Mouse (Mus musculus): ENCODE results near the gene Chst11. TPM values are rescaled to one million over a fixed set of nuclear protein-coding genes. Genes with fewer than 3 reads are reported as not detected.

Gene Chst11
- polyA plus RNA-seq, 1 experiment from 2014 or later, result 1.6 TPM

DNA sequence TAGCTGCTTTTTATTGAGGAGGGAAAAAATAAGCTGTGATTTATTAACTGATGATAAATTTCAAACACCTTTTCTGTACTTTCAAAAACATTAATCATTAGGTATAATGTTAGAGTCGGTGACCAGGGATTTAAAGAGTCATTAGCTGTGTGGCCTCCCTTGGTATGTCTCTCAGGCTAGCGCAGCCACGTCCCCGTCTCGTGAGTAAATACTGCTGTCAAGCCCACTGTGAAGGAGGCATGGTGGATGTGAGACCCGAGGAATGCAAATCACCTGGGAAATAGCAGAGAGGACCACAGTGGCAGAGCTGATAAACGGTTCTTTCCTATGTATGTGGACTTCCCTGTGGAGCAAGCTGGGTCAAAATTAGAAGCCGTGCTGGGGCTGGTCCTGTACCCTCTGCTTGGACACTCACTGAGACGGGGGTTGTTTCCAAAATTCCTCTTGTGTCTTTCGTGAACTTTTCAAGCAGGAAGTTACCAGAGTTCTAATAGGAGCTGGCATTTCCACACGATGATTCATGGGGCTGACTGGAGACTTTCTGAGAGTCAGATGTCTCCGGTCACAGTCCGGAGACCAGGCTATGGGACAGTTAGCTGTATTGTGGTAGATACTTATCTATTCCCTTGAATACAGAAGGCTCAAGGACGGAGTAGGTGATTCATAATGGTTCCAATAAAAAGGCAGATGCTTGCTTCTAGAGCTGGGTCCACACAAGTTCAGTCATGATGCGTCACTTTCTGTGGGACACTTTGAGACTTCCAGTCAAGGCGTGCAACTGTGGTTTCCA is 166.8 kb downstream of the Chst11 start:
- DNase-seq (ENCODE audit: low spot score, missing footprints), result no peak
- H3K9ac ChIP-seq (ENCODE audit: low read length), result no peak overlapping the region
- no peaks in the 10 kb centered on the region for H3K4me1 ChIP-seq (ENCODE audit: control insufficient read depth, insufficient read depth, low read length)
- WGBS, result 80% methylated on average over 16 of the region's 16 CpGs
- H3K36me3 ChIP-seq (ENCODE audit: control insufficient read depth, insufficient read depth, low read length), result no peaks in the 10 kb centered on the region
- H3K4me3 ChIP-seq (ENCODE audit: low read depth, low read length), result no peak overlapping the region
- no peaks in the 10 kb centered on the region for H3K9me3 ChIP-seq (ENCODE audit: control insufficient read depth, low read length)
- ATAC-seq (ENCODE audit: low FRiP score), result no peak
- no peaks in the 10 kb centered on the region for H3K27me3 ChIP-seq (ENCODE audit: control insufficient read depth, insufficient read depth, low read length)
- H3K4me2 ChIP-seq, result no peak overlapping the region
- H3K27ac ChIP-seq (ENCODE audit: low read depth, low read length), result no peak overlapping the region

DNA sequence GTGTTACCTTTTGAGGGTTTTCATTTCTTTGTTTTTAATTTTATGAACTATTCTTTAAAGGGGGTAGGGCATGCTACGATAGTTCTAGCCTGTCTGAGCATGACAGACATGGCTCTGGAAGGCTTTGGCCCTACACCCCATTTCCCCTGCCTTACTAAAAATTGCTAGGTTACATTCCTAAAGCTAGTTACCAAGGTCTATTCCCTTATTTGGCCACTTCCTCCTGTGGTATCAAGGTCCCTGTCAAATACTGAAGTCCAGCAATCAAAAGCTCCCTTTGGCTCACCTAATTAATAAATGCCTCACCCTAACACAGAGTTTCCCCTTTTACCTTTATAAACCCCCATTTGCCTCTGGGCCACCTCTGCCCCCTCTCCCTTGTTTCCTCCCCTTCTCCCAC is 167.4 kb downstream of the Chst11 start:
- 100% methylated on average over 1 of the region's 1 CpGs for WGBS
- Histone ChIP-seq H3K9me3 (ENCODE audit: control insufficient read depth, low read length) (no peaks in the 10 kb centered on the region), H3K4me1 (ENCODE audit: control insufficient read depth, insufficient read depth, low read length) (no peaks in the 10 kb centered on the region), H3K27me3 (ENCODE audit: control insufficient read depth, insufficient read depth, low read length) (no peaks in the 10 kb centered on the region), H3K9ac (ENCODE audit: low read length) (no peak overlapping the region), H3K36me3 (ENCODE audit: control insufficient read depth, insufficient read depth, low read length) (no peaks in the 10 kb centered on the region), H3K4me3 (ENCODE audit: low read depth, low read length) (no peak overlapping the region), H3K4me2 (no peak overlapping the region), H3K27ac (ENCODE audit: low read depth, low read length) (no peak overlapping the region)
- DNase-seq (ENCODE audit: low spot score, missing footprints) (no peak), ATAC-seq (ENCODE audit: low FRiP score) (no peak)

GRCm38 (mm10) chr10:83153374-83153773 is 168.1 kb downstream of the Chst11 start:
- DNase-seq (ENCODE audit: low spot score, missing footprints) (no peak), ATAC-seq (ENCODE audit: low FRiP score) (no peak)
- no peak overlapping the region for H3K4me3 ChIP-seq (ENCODE audit: low read depth, low read length)
- no peaks in the 10 kb centered on the region for H3K27me3 ChIP-seq (ENCODE audit: control insufficient read depth, insufficient read depth, low read length)
- no peak overlapping the region for H3K27ac ChIP-seq (ENCODE audit: low read depth, low read length)
- H3K4me2 ChIP-seq, result no peak overlapping the region
- WGBS, result 88% methylated on average over 5 of the region's 5 CpGs
- no peak overlapping the region for H3K9ac ChIP-seq (ENCODE audit: low read length)
- H3K4me1 ChIP-seq (ENCODE audit: control insufficient read depth, insufficient read depth, low read length), result no peaks in the 10 kb centered on the region
- no peaks in the 10 kb centered on the region for H3K9me3 ChIP-seq (ENCODE audit: control insufficient read depth, low read length)
- no peaks in the 10 kb centered on the region for H3K36me3 ChIP-seq (ENCODE audit: control insufficient read depth, insufficient read depth, low read length)

DNA sequence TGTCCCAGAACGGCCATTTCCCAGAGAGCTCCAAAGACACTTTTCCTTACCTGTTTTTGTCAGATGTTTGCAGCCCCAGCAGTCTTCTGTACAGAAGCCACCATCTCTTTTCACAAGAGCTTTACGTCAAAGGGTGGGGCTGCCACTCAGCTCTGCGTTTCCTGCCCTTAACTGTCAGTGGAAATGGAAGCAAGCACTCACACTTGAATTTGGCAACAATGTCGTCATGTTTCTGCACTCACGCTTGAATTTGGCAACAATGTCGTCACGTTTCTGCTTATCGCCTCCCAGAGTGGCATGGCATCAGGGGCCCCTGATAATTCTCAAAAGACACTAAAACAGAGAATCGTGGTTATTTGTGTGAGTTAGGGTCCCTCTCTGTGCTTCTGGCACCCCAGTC is 168.6 kb downstream of the Chst11 start:
- Histone ChIP-seq H3K4me3 (ENCODE audit: low read depth, low read length) (no peak overlapping the region), H3K9me3 (ENCODE audit: control insufficient read depth, low read length) (no peaks in the 10 kb centered on the region), H3K36me3 (ENCODE audit: control insufficient read depth, insufficient read depth, low read length) (no peaks in the 10 kb centered on the region), H3K27me3 (ENCODE audit: control insufficient read depth, insufficient read depth, low read length) (no peaks in the 10 kb centered on the region), H3K4me2 (no peak overlapping the region), H3K4me1 (ENCODE audit: control insufficient read depth, insufficient read depth, low read length) (no peaks in the 10 kb centered on the region), H3K9ac (ENCODE audit: low read length) (no peak overlapping the region), H3K27ac (ENCODE audit: low read depth, low read length) (no peak overlapping the region)
- ATAC-seq (ENCODE audit: low FRiP score) (no peak), DNase-seq (ENCODE audit: low spot score, missing footprints) (no peak)
- WGBS, result 88% methylated on average over 9 of the region's 9 CpGs

DNA sequence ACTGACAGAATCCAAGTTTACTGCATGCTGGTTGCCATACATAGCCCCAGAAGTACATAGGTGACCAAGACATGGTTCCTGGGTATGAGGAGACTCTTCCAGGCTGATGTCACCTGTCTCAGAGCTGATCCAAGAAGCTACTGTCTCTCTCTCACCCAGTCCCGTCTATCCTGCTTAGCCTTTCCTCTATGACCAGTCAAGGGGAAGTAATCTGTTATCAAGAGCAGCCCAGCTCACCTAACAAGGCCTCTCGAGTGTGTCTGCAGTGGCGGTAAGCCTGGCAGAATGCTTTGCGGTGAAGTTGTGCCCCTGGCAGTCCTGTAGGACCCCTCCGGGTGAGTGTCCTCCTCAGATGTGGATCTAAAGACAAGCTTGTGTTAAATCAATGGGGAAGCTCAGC is 172.0 kb downstream of the Chst11 start:
- H3K27me3 ChIP-seq (ENCODE audit: control insufficient read depth, insufficient read depth, low read length), result no peaks in the 10 kb centered on the region
- ATAC-seq (ENCODE audit: low FRiP score) (no peak), DNase-seq (ENCODE audit: low spot score, missing footprints) (no peak)
- WGBS, result 73% methylated on average over 5 of the region's 5 CpGs
- H3K36me3 ChIP-seq (ENCODE audit: control insufficient read depth, insufficient read depth, low read length), result no peaks in the 10 kb centered on the region
- no peaks in the 10 kb centered on the region for H3K4me1 ChIP-seq (ENCODE audit: control insufficient read depth, insufficient read depth, low read length)
- H3K9me3 ChIP-seq (ENCODE audit: control insufficient read depth, low read length), result no peaks in the 10 kb centered on the region
- H3K4me3 ChIP-seq (ENCODE audit: low read depth, low read length), result no peak overlapping the region
- no peak overlapping the region for H3K27ac ChIP-seq (ENCODE audit: low read depth, low read length)
- H3K9ac ChIP-seq (ENCODE audit: low read length), result no peak overlapping the region
- no peak overlapping the region for H3K4me2 ChIP-seq

DNA sequence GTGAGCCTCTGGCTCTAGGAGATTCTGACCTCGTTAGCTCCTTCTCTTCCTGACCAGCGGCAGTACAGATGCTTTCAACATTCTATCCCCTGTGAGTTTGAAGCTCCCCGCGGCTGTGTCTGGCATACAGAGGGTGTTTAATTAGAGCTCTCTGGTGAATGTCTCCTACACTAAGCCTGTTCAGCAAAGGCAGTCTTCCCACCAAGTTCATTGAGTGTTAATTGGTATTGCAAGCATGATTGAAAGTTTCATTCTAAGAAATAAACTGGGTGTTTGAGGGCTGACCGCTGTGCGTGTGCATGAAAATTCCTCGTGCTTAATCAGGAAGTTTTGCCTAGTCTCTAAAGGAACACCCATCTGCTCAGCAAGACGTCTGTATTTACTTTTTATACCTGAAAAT is 173.0 kb downstream of the Chst11 start:
- no peaks in the 10 kb centered on the region for H3K27me3 ChIP-seq (ENCODE audit: control insufficient read depth, insufficient read depth, low read length)
- DNase-seq (ENCODE audit: low spot score, missing footprints) (no peak), ATAC-seq (ENCODE audit: low FRiP score) (no peak)
- no peak overlapping the region for H3K27ac ChIP-seq (ENCODE audit: low read depth, low read length)
- WGBS, result 70% methylated on average over 8 of the region's 8 CpGs
- H3K4me3 ChIP-seq (ENCODE audit: low read depth, low read length), result no peak overlapping the region
- H3K4me1 ChIP-seq (ENCODE audit: control insufficient read depth, insufficient read depth, low read length), result no peaks in the 10 kb centered on the region
- no peaks in the 10 kb centered on the region for H3K36me3 ChIP-seq (ENCODE audit: control insufficient read depth, insufficient read depth, low read length)
- H3K9me3 ChIP-seq (ENCODE audit: control insufficient read depth, low read length), result no peaks in the 10 kb centered on the region
- H3K9ac ChIP-seq (ENCODE audit: low read length), result no peak overlapping the region
- no peak overlapping the region for H3K4me2 ChIP-seq

DNA sequence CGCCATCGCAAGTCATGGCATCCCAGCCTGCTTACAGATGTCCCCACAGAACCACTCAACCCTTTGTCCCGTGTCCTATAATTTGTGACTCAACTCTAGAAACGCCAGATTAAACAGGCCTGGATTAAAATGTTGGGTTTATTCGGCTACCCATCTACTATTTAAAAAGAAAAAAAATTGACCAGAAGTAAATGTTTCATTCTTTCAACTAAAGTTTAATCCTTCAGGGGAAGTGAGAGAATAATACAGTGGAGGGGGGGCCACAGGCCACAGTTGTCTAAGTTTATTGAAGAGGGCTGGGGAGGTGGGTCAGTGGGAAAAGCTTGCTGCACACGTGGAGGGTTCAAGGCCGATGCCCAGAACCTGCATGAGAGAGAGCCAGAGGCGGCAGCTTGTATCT is 173.9 kb downstream of the Chst11 start:
- H3K27me3 ChIP-seq (ENCODE audit: control insufficient read depth, insufficient read depth, low read length), result no peaks in the 10 kb centered on the region
- H3K27ac ChIP-seq (ENCODE audit: low read depth, low read length), result no peak overlapping the region
- H3K4me1 ChIP-seq (ENCODE audit: control insufficient read depth, insufficient read depth, low read length), result no peaks in the 10 kb centered on the region
- H3K36me3 ChIP-seq (ENCODE audit: control insufficient read depth, insufficient read depth, low read length), result no peaks in the 10 kb centered on the region
- WGBS, result 89% methylated on average over 8 of the region's 8 CpGs
- DNase-seq (ENCODE audit: low spot score, missing footprints) (no peak), ATAC-seq (ENCODE audit: low FRiP score) (no peak)
- no peak overlapping the region for H3K4me2 ChIP-seq
- no peaks in the 10 kb centered on the region for H3K9me3 ChIP-seq (ENCODE audit: control insufficient read depth, low read length)
- no peak overlapping the region for H3K9ac ChIP-seq (ENCODE audit: low read length)
- no peak overlapping the region for H3K4me3 ChIP-seq (ENCODE audit: low read depth, low read length)

DNA sequence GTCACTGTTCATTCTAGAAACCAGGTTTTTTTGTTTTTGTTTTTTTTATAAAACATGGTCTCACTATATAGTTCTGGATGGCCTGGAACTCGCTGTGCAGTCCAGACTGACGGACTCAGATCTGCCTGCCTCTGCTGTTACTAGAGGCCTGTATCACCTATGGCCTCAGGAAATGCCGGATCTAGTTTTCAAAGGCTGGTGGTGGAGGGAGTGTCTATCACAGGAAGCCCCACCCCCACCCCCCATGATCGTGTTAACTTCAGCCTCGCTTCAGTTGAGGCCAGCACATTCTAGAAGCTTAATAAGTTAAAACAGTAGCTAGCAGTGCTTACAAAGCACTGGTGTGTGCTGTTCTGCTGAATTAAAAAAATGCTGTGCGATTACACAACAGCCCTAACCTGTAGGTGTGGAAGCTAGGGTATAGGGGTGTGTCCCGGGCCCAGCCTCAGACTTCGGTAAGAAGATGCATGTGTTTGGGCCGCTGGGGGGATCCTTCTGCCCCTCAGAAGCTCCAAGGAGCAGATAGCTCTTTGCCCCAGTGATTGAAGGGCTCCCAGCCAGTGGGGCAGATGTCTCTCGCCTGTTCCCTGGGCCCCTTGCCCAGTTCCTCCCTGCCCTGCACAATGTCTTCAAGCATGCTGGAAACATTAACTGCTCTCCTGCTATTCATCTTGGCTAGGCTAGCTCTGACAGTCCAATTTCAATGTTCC is 176.5 kb downstream of the Chst11 start:
- no peak overlapping the region for H3K4me3 ChIP-seq (ENCODE audit: low read depth, low read length)
- H3K9me3 ChIP-seq (ENCODE audit: control insufficient read depth, low read length), result no peaks in the 10 kb centered on the region
- no peak overlapping the region for H3K9ac ChIP-seq (ENCODE audit: low read length)
- DNase-seq (ENCODE audit: low spot score, missing footprints), result no peak
- H3K27me3 ChIP-seq (ENCODE audit: control insufficient read depth, insufficient read depth, low read length), result no peaks in the 10 kb centered on the region
- ATAC-seq (ENCODE audit: low FRiP score), result no peak
- H3K36me3 ChIP-seq (ENCODE audit: control insufficient read depth, insufficient read depth, low read length), result no peaks in the 10 kb centered on the region
- 80% methylated on average over 10 of the region's 10 CpGs for WGBS
- no peak overlapping the region for H3K4me2 ChIP-seq
- no peaks in the 10 kb centered on the region for H3K4me1 ChIP-seq (ENCODE audit: control insufficient read depth, insufficient read depth, low read length)
- H3K27ac ChIP-seq (ENCODE audit: low read depth, low read length), result no peak overlapping the region

- Histone ChIP-seq H3K9me3 (ENCODE audit: control insufficient read depth, low read length) (no peaks in the 10 kb centered on the region), H3K4me2 (no peak overlapping the region), H3K27ac (ENCODE audit: low read depth, low read length) (no peak overlapping the region), H3K36me3 (ENCODE audit: control insufficient read depth, insufficient read depth, low read length) (no peaks in the 10 kb centered on the region), H3K27me3 (ENCODE audit: control insufficient read depth, insufficient read depth, low read length) (no peaks in the 10 kb centered on the region), H3K4me1 (ENCODE audit: control insufficient read depth, insufficient read depth, low read length) (0 out of 2 replicates have a peak, but pooled peaks cover 3% of the 10 kb centered on the region), H3K4me3 (ENCODE audit: low read depth, low read length) (no peak overlapping the region), H3K9ac (ENCODE audit: low read length) (no peak overlapping the region)
- no peak for DNase-seq (ENCODE audit: low spot score, missing footprints)
- ATAC-seq (ENCODE audit: low FRiP score), result no peak
- 70% methylated on average over 6 of the region's 6 CpGs for WGBS
These were observed 178.6 kb downstream of the Chst11 start for GRCm38 (mm10) chr10:83163946-83164345.

Measured in midbrain, embryonic 11.5 days (tissue).